Mouse (Mus musculus) liver, adult 2 months (tissue): ENCODE measurements at regions not wholly inside any gene's neighbourhood (a gene's known extent, or its start where the extent isn't known, plus 50 kb on each side); places are given as distances from the start of the nearest gene placed in this dataset.

ENCODE experiments used
- CTCF ChIP-seq: fragments of 200-500 bp; IDR thresholded peaks from 2 replicates; pipeline ENCODE4 v1.5.1; 2011; ENCODE audit warnings: low read depth, low read length, control low read depth
- POLR2A ChIP-seq: fragments of 200-500 bp; IDR thresholded peaks from 2 replicates; pipeline ENCODE4 v1.6.1; 2011; ENCODE audit warnings: low read length, control low read depth; ENCODE audit not compliant: insufficient read depth; ENCODE audit errors: extremely low read depth

DNA sequence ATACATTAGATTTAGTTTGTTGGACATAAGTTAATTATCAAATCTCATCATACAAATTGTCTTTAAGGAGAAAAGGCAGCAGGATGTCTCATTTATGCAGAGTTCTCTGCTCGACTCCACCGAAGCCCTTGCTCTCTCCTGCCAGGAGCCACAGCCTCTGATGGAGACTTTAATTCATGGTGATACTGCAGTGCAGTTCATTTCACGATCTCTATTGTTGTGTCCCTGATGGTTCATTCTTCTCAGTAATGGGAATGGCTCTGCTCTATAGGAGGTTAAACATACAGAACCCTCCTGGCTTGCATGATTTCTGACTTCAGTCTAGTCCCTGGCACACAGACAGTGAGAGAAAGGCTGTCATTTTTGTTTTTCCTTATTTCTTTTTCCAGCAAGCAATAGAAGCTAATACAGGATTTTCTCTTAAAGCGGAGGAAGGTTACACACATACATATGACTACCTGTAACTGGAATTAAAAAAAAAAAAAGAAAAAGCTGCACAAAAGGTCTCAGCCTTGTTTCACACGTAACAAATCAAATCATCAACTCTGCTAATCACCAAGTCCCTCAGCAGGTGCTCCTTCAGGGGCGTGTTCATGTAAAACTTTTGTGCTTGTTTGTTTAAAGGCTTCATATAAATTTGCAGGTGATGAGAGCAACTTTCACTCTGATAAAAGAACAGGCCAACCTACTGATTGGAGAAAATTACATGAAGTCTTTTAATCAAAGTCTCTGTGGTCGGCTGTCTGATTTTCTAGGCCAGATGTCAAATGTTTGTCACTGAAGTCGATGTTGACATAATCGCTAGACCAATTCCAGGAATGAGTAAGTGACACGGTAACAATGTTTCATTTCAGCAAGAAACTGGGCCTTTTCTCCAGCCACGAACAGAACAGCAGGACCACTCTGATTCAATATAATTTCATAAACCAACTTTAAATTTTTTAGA, 367.3 kb downstream of the 9330182O14Rik start:
- TF ChIP-seq POLR2A: no peak
- TF ChIP-seq CTCF: no peak
